Mouse (Mus musculus): ENCODE measurements around the gene Angel2.

DNA sequence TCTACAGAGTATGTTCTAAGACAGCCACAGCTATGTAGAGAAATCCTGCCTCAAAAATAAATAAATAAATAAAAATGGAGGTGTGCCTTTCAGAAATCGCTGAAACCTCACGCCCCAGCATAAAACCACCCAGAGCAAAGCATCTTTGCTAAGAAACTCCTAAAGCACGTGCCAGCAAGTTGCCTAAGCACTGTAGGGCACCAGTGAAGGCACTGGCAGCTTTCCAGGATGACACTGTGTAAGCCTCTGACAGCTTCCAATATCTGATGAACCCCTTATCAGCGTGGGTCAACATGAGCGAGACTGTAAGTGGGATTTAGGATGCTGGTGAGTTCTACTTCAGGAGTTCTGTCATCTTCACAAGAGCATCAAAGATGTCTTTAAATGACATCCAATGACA, 26.1 kb downstream of the Angel2 start:
- TF ChIP-seq GATA1 (IDR thresholded peaks at IDR 0.05; ENCODE audit: low read length) (no peak), TAL1 (IDR thresholded peaks at IDR 0.05; ENCODE audit: low read length) (no peak)

Measured in erythroblast, embryonic 14.5 days (primary cell).